Mouse (Mus musculus) myocyte (in vitro differentiated cells): Measurements from ENCODE around the gene Dglucy. TPM values are rescaled to one million over a fixed set of nuclear protein-coding genes. Genes with fewer than 3 reads are reported as not detected.

ENCODE experiments used
- H3K27me3 ChIP-seq: one replicate; pipeline ENCODE4 v1.6.1; 2011; ENCODE audit not compliant: control insufficient read depth, insufficient read depth, insufficient read length
- H3K36me3 ChIP-seq: one replicate; pipeline ENCODE4 v1.6.1; 2011; ENCODE audit not compliant: control insufficient read depth, insufficient read depth
- H3K4me2 ChIP-seq: one replicate; pipeline ENCODE4 v1.6.1; 2011; ENCODE audit warnings: low read depth, control low read depth
- H3K4me3 ChIP-seq: one replicate; pipeline ENCODE4 v1.5.1; 2011; ENCODE audit warnings: mild to moderate bottlenecking, control low read depth, moderate library complexity
- H3K79me2 ChIP-seq: one replicate; pipeline ENCODE4 v1.6.1; 2011; ENCODE audit not compliant: control insufficient read depth, insufficient read depth
- H3ac ChIP-seq: one replicate; pipeline ENCODE4 v1.6.1; 2011; ENCODE audit not compliant: control insufficient read depth, insufficient read length
- CEBPB ChIP-seq: IDR thresholded peaks from 2 replicates; pipeline ENCODE4 v1.6.1; 2011; ENCODE audit warnings: mild to moderate bottlenecking, moderate library complexity; ENCODE audit not compliant: poor library complexity, insufficient read depth, severe bottlenecking
- E2F4 ChIP-seq: IDR thresholded peaks from one replicate; pipeline ENCODE4 v1.6.1; 2011; ENCODE audit warnings: mild to moderate bottlenecking, control low read depth, moderate library complexity; ENCODE audit not compliant: insufficient read depth
- MAX ChIP-seq: IDR thresholded peaks from one replicate; pipeline ENCODE4 v1.6.1; 2011; ENCODE audit warnings: low read depth, mild to moderate bottlenecking, control low read depth
- MYOD1 ChIP-seq, 3 experiments: IDR thresholded peaks; one replicate each; pipeline ENCODE4 v1.6.1; 2011; ENCODE audit warnings: control low read depth in 2 of 3, low read depth in 2 of 3, mild to moderate bottlenecking in 2 of 3, moderate library complexity in 1 of 3; ENCODE audit not compliant: insufficient read length in 2 of 3, control insufficient read depth in 1 of 3
- MYOG ChIP-seq, 3 experiments: IDR thresholded peaks; one replicate each; pipeline ENCODE4 v1.6.1; 2011; ENCODE audit warnings: control low read depth in 2 of 3, low read depth in 2 of 3, mild to moderate bottlenecking in 2 of 3; ENCODE audit not compliant: insufficient read length in 2 of 3, control insufficient read depth in 1 of 3, insufficient read depth in 1 of 3
- POLR2A ChIP-seq: IDR thresholded peaks from one replicate; pipeline ENCODE4 v1.6.1; 2011; ENCODE audit warnings: low read depth, mild to moderate bottlenecking, control low read depth, moderate library complexity; ENCODE audit not compliant: insufficient read length
- POLR2AphosphoS2 ChIP-seq: IDR thresholded peaks from one replicate; pipeline ENCODE4 v1.6.1; 2011; ENCODE audit warnings: low read depth, control low read depth; ENCODE audit not compliant: insufficient read length
- REST ChIP-seq: IDR thresholded peaks from one replicate; pipeline ENCODE4 v1.6.1; 2011; ENCODE audit warnings: mild to moderate bottlenecking, control low read depth, moderate library complexity; ENCODE audit not compliant: insufficient read depth, insufficient read length
- SRF ChIP-seq: IDR thresholded peaks from one replicate; pipeline ENCODE4 v1.6.1; 2011; ENCODE audit warnings: low read depth; ENCODE audit not compliant: control insufficient read depth, insufficient read length
- TCF12 ChIP-seq: IDR thresholded peaks from one replicate; pipeline ENCODE4 v1.6.1; 2011; ENCODE audit warnings: mild to moderate bottlenecking, control low read depth; ENCODE audit not compliant: poor library complexity, insufficient read depth, severe bottlenecking
- TCF3 ChIP-seq: IDR thresholded peaks from one replicate; pipeline ENCODE4 v1.6.1; 2011; ENCODE audit warnings: low read depth, control low read depth; ENCODE audit not compliant: insufficient read length
- USF1 ChIP-seq: IDR thresholded peaks from one replicate; pipeline ENCODE4 v1.6.1; 2011; ENCODE audit warnings: low read depth, mild to moderate bottlenecking, control low read depth, moderate library complexity
- polyA plus RNA-seq: library from polyadenylated mRNA; unstranded; fragments of >200 nt; fragmentation: generic; extraction: Trizol; gene quantifications from one replicate; pipeline ENCODE4 v1.2.1, GENCODE M21; 2012; ENCODE audit warnings: missing spikeins

Dglucy gene
- polyA plus RNA-seq, 1 experiment = 24.4 TPM

DNA sequence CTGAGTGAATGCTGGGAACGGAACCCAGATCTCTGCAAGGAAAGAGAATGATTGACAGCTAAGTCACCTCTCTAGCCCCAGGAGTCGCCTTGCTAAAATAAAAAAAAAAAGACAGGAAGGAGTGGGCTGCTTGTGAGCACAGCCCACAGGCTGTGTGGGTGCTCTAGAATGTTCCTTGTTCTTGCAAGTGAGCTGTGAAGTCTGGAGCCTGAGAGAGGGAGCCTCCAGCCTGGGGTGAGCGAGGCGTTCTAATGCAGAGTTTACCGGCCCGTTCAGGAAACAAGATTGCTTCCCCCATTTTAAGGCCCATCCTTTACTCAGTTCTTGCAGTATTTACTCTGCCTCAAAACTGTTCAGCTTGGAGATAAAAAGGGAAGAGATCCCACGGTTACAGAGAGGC lies 28.4 kb downstream of the Dglucy start:
- TF ChIP-seq MYOG (IDR thresholded peaks at IDR 0.05; ENCODE audit: control insufficient read depth in 1 of 3, insufficient read depth in 1 of 3, insufficient read length in 2 of 3, low read depth in 2 of 3) = no peak
- no peak for TF ChIP-seq SRF
- TF ChIP-seq REST = no peak
- TF ChIP-seq MYOD1 (IDR thresholded peaks at IDR 0.05; ENCODE audit: control insufficient read depth in 1 of 3, insufficient read length in 2 of 3, low read depth in 2 of 3) = no peak
- TF ChIP-seq E2F4 = no peak
- no peak for TF ChIP-seq USF1
- no peak for TF ChIP-seq MAX
- TF ChIP-seq POLR2A = no peak
- Histone ChIP-seq H3K27me3 (no peaks in the 10 kb centered on the region), H3K36me3 (no peaks in the 10 kb centered on the region), H3K4me3 (no peak overlapping the region), H3ac (no peak overlapping the region), H3K4me2 (no peak overlapping the region), H3K79me2 (no peaks in the 10 kb centered on the region)

DNA sequence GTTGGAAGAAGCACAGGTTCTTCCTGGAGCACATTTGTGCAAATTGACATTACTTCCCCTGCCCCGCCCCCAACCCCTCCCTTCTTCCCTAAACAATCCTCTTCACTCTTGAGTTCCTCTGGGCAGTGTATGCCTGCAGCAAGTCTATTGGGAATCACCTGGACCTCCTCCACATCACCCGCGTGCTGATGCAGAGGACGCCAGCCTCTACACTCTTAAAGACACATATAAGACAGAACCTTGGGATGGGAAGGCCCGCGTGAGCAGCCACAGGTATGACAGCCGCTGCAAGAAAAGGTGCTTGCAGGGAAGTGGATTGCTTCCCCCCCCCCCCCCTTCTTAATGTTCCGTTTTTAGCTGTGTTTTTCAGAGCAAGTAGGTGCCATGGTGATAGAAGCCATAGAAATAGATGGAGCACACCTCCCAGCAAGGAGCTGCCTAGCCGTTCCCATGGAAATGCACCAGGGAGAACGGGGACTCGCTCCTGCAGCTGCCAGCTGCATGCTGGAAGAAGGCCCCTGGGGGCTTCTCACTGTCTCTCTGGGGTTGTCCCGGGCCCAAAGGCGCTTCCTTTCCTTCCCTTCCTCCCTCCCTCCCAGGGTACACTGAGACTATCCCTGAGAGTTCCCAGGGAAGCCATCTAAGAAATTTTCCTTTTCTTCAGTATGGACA lies 29.9 kb downstream of the Dglucy start:
- no peak for TF ChIP-seq E2F4
- TF ChIP-seq USF1 = no peak
- no peak for TF ChIP-seq POLR2AphosphoS2
- no peak for TF ChIP-seq MAX
- TF ChIP-seq POLR2A = no peak
- TF ChIP-seq MYOD1 (IDR thresholded peaks at IDR 0.05; ENCODE audit: control insufficient read depth in 1 of 3, insufficient read length in 2 of 3, low read depth in 2 of 3) = no peak
- no peak for TF ChIP-seq TCF12
- no peak for TF ChIP-seq REST
- no peak for TF ChIP-seq MYOG (IDR thresholded peaks at IDR 0.05; ENCODE audit: control insufficient read depth in 1 of 3, insufficient read depth in 1 of 3, insufficient read length in 2 of 3, low read depth in 2 of 3)
- TF ChIP-seq TCF3 = no peak
- no peak for TF ChIP-seq SRF
- no peak for TF ChIP-seq CEBPB
- no peak overlapping the region for H3K4me2 ChIP-seq
- no peaks in the 10 kb centered on the region for H3K27me3 ChIP-seq
- H3K4me3 ChIP-seq = no peak overlapping the region
- no peak overlapping the region for H3ac ChIP-seq
- no peaks in the 10 kb centered on the region for H3K79me2 ChIP-seq
- H3K36me3 ChIP-seq = no peaks in the 10 kb centered on the region

DNA sequence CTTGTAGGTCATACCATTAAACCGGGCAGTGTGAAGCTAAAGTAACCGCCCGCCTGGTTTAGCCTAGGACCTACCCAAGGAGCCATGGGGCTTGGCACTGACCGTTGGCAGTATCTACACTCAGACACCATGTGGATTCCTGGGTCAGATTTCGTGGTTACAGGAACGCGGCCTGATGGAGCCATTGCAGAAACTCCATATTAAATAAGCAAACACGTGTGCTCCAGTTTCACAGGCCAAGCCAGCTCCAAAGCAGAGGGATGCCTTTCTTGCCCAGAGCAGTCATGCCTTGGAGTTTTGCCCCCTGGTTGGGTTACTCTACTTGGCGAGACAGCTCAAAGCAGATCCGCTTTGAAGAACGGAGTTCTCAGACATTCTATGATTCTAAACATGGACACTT lies 31.7 kb downstream of the Dglucy start:
- no peaks in the 10 kb centered on the region for H3K79me2 ChIP-seq
- no peak overlapping the region for H3ac ChIP-seq
- no peaks in the 10 kb centered on the region for H3K27me3 ChIP-seq
- no peak for TF ChIP-seq CEBPB
- no peak for TF ChIP-seq SRF
- no peak for TF ChIP-seq TCF3
- no peak for TF ChIP-seq POLR2AphosphoS2
- no peak for TF ChIP-seq USF1
- no peak for TF ChIP-seq MYOD1 (IDR thresholded peaks at IDR 0.05; ENCODE audit: control insufficient read depth in 1 of 3, insufficient read length in 2 of 3, low read depth in 2 of 3)
- no peak overlapping the region for H3K4me2 ChIP-seq
- H3K4me3 ChIP-seq = no peak overlapping the region
- H3K36me3 ChIP-seq = no peaks in the 10 kb centered on the region

DNA sequence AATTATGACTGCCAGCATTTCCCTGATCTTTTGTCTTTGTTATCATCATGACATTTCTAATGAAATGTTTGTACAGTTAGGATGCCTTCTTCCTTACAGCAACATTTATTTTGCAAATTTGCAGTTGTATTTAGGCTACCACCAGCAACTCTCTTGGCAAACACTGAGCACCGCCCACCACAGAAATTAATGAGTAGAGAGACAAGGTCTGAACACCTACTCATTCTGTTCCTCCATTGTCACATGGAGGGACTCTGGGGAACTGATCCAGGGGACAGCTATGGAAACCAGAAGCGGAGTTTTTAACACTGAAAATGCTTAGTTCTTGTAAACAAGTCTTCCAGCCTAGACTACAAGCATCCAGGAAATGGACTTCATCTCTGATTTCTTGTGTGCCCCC lies 35.0 kb downstream of the Dglucy start:
- no peak for TF ChIP-seq POLR2AphosphoS2
- no peak for TF ChIP-seq MAX
- no peak for TF ChIP-seq SRF
- Histone ChIP-seq H3K79me2 (no peaks in the 10 kb centered on the region), H3K4me3 (no peak overlapping the region), H3K4me2 (no peak overlapping the region), H3K36me3 (no peaks in the 10 kb centered on the region), H3K27me3 (no peaks in the 10 kb centered on the region), H3ac (no peak overlapping the region)

DNA sequence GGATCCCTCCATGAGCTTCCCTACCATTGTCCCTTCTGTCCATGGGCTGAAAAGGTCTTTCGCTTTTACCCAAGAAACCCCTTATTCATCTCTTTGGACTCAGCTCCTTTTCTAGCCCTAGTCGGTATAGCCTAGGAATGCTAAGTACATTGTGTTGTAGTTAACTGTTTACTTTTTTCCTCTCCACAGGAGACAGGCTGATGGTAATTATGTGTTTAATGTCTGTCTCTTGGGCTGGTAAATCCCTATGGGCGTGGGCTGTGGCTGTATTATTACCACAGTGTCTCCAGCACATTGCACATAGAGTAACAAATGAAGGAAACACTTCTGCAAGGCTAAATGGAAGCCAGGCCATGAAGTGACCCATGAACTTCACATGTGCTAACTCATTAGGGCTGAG lies 35.8 kb downstream of the Dglucy start:
- Histone ChIP-seq H3K4me3 (no peak overlapping the region), H3K27me3 (no peaks in the 10 kb centered on the region), H3ac (no peak overlapping the region), H3K4me2 (no peak overlapping the region), H3K79me2 (no peaks in the 10 kb centered on the region), H3K36me3 (no peaks in the 10 kb centered on the region)
- TF ChIP-seq SRF = no peak
- no peak for TF ChIP-seq TCF12
- TF ChIP-seq TCF3 = no peak
- no peak for TF ChIP-seq MYOD1 (IDR thresholded peaks at IDR 0.05; ENCODE audit: control insufficient read depth in 1 of 3, insufficient read length in 2 of 3, low read depth in 2 of 3)
- TF ChIP-seq POLR2AphosphoS2 = no peak
- TF ChIP-seq E2F4 = no peak
- TF ChIP-seq CEBPB = no peak
- no peak for TF ChIP-seq POLR2A
- no peak for TF ChIP-seq MYOG (IDR thresholded peaks at IDR 0.05; ENCODE audit: control insufficient read depth in 1 of 3, insufficient read depth in 1 of 3, insufficient read length in 2 of 3, low read depth in 2 of 3)
- no peak for TF ChIP-seq MAX
- no peak for TF ChIP-seq USF1
- TF ChIP-seq REST = no peak
